Mouse (Mus musculus): ENCODE measurements around the gene Nufip2. TPM values are rescaled to one million over a fixed set of nuclear protein-coding genes. Genes with fewer than 3 reads are reported as not detected.
"Not testable (repeated sequence)": the region's sequence is repeated elsewhere in the genome, so short reads cannot be mapped to it uniquely, and the experiment has no call there.

Gene Nufip2
- polyA plus RNA-seq, 1 experiment from 2014 or later = 3.4 TPM

- not testable (repeated sequence) for H3K9me3 ChIP-seq (ENCODE audit: low read length); H3K4me1 ChIP-seq (ENCODE audit: insufficient read depth, low read length); H3K9ac ChIP-seq (replicated peaks; ENCODE audit: low read length); ATAC-seq (ENCODE audit: low FRiP score, low TSS enrichment); H3K27ac ChIP-seq (ENCODE audit: low read length); H3K27me3 ChIP-seq (ENCODE audit: insufficient read depth, low read length); H3K4me3 ChIP-seq (ENCODE audit: low read length); H3K4me2 ChIP-seq (replicated peaks; ENCODE audit: low read depth, low read length); H3K36me3 ChIP-seq (ENCODE audit: insufficient read depth, low read length)
- WGBS = 94% methylated on average over 8 of the region's 8 CpGs
These were observed 19.2 kb upstream of the Nufip2 start for GRCm38 (mm10) chr11:77666766-77667165.

GRCm38 (mm10) chr11:77672746-77673145 is 13.2 kb upstream of the Nufip2 start:
- H3K36me3 ChIP-seq (ENCODE audit: insufficient read depth, low read length) = no peaks in the 10 kb centered on the region
- H3K4me3 ChIP-seq (ENCODE audit: low read length) = no peak overlapping the region
- H3K27me3 ChIP-seq (ENCODE audit: insufficient read depth, low read length) = no peaks in the 10 kb centered on the region
- no peak overlapping the region for H3K4me2 ChIP-seq (replicated peaks; ENCODE audit: low read depth, low read length)
- H3K9ac ChIP-seq (replicated peaks; ENCODE audit: low read length) = no peak overlapping the region
- WGBS = 96% methylated on average over 2 of the region's 2 CpGs
- 0 out of 2 replicates have a peak, but pooled peaks cover 4% of the 10 kb centered on the region for H3K9me3 ChIP-seq (ENCODE audit: low read length)
- H3K27ac ChIP-seq (ENCODE audit: low read length) = no peak overlapping the region
- no peaks in the 10 kb centered on the region for H3K4me1 ChIP-seq (ENCODE audit: insufficient read depth, low read length)
- ATAC-seq (ENCODE audit: low FRiP score, low TSS enrichment) = no peak

GRCm38 (mm10) chr11:77673428-77673991 is 12.4 kb upstream of the Nufip2 start:
- H3K9ac ChIP-seq (replicated peaks; ENCODE audit: low read length) = no peak overlapping the region
- no peaks in the 10 kb centered on the region for H3K4me1 ChIP-seq (ENCODE audit: insufficient read depth, low read length)
- H3K36me3 ChIP-seq (ENCODE audit: insufficient read depth, low read length) = no peaks in the 10 kb centered on the region
- 0 out of 2 replicates have a peak, but pooled peaks cover 4% of the 10 kb centered on the region for H3K9me3 ChIP-seq (ENCODE audit: low read length)
- 64% methylated on average over 4 of the region's 4 CpGs for WGBS
- H3K27me3 ChIP-seq (ENCODE audit: insufficient read depth, low read length) = no peaks in the 10 kb centered on the region
- H3K27ac ChIP-seq (ENCODE audit: low read length) = no peak overlapping the region
- H3K4me3 ChIP-seq (ENCODE audit: low read length) = no peak overlapping the region
- no peak overlapping the region for H3K4me2 ChIP-seq (replicated peaks; ENCODE audit: low read depth, low read length)
- no peak for ATAC-seq (ENCODE audit: low FRiP score, low TSS enrichment)

- Histone ChIP-seq H3K27me3 (ENCODE audit: insufficient read depth, low read length) (no peaks in the 10 kb centered on the region), H3K36me3 (ENCODE audit: insufficient read depth, low read length) (no peaks in the 10 kb centered on the region), H3K27ac (ENCODE audit: low read length) (no peak overlapping the region), H3K4me1 (ENCODE audit: insufficient read depth, low read length) (0 out of 2 replicates have a peak, but pooled peaks cover 3% of the 10 kb centered on the region), H3K9me3 (ENCODE audit: low read length) (no peaks in the 10 kb centered on the region), H3K4me3 (ENCODE audit: low read length) (no peak overlapping the region), H3K9ac (replicated peaks; ENCODE audit: low read length) (no peak overlapping the region), H3K4me2 (replicated peaks; ENCODE audit: low read depth, low read length) (no peak overlapping the region)
- WGBS = 30% methylated on average over 2 of the region's 2 CpGs
- no peak for ATAC-seq (ENCODE audit: low FRiP score, low TSS enrichment)
These were observed 5.9 kb upstream of the Nufip2 start for GRCm38 (mm10) chr11:77680018-77680417.

- H3K4me1 ChIP-seq (ENCODE audit: insufficient read depth, low read length) = peaks cover 10% of the 10 kb centered on the region
- H3K9ac ChIP-seq (replicated peaks; ENCODE audit: low read length) = no peak overlapping the region
- no peak overlapping the region for H3K4me2 ChIP-seq (replicated peaks; ENCODE audit: low read depth, low read length)
- H3K27me3 ChIP-seq (ENCODE audit: insufficient read depth, low read length) = no peaks in the 10 kb centered on the region
- no peaks in the 10 kb centered on the region for H3K9me3 ChIP-seq (ENCODE audit: low read length)
- 69% methylated on average over 2 of the region's 2 CpGs for WGBS
- H3K36me3 ChIP-seq (ENCODE audit: insufficient read depth, low read length) = no peaks in the 10 kb centered on the region
- H3K27ac ChIP-seq (ENCODE audit: low read length) = no peak overlapping the region
- H3K4me3 ChIP-seq (ENCODE audit: low read length) = no peak overlapping the region
- no peak for ATAC-seq (ENCODE audit: low FRiP score, low TSS enrichment)
These were observed 1.1 kb upstream of the Nufip2 start for GRCm38 (mm10) chr11:77684896-77685295.

GRCm38 (mm10) chr11:77686346-77686840 is 438 bp downstream of the Nufip2 start:
- ATAC-seq (ENCODE audit: low FRiP score, low TSS enrichment) = peak; percentile 66
- Histone ChIP-seq H3K27ac (ENCODE audit: low read length) (peak overlapping the region; percentile 98), H3K4me2 (replicated peaks; ENCODE audit: low read depth, low read length) (peak overlapping the region; percentile 54), H3K9me3 (ENCODE audit: low read length) (no peaks in the 10 kb centered on the region), H3K27me3 (ENCODE audit: insufficient read depth, low read length) (no peaks in the 10 kb centered on the region), H3K36me3 (ENCODE audit: insufficient read depth, low read length) (peaks cover 3% of the 10 kb centered on the region; the same call in 1 of the 2 replicates), H3K9ac (replicated peaks; ENCODE audit: low read length) (peak overlapping the region; percentile 90), H3K4me1 (ENCODE audit: insufficient read depth, low read length) (peaks cover 10% of the 10 kb centered on the region), H3K4me3 (ENCODE audit: low read length) (peak overlapping the region; percentile 79)
- WGBS = 1% methylated on average over 27 of the region's 30 CpGs

- ATAC-seq (ENCODE audit: low FRiP score, low TSS enrichment) = peak; percentile 54
- Histone ChIP-seq H3K9ac (replicated peaks; ENCODE audit: low read length) (peak overlapping the region; percentile 90), H3K36me3 (ENCODE audit: insufficient read depth, low read length) (peaks cover 9% of the 10 kb centered on the region), H3K27ac (ENCODE audit: low read length) (peak overlapping the region; percentile 98), H3K4me1 (ENCODE audit: insufficient read depth, low read length) (peaks cover 10% of the 10 kb centered on the region), H3K27me3 (ENCODE audit: insufficient read depth, low read length) (no peaks in the 10 kb centered on the region), H3K4me3 (ENCODE audit: low read length) (peak overlapping the region; percentile 79), H3K4me2 (replicated peaks; ENCODE audit: low read depth, low read length) (peak overlapping the region; percentile 54), H3K9me3 (ENCODE audit: low read length) (no peaks in the 10 kb centered on the region)
- under 1% methylated on average over 49 of the region's 76 CpGs for WGBS
These were observed 1.0 kb downstream of the Nufip2 start for GRCm38 (mm10) chr11:77686841-77687540.

GRCm38 (mm10) chr11:77687541-77688131 is 1.7 kb downstream of the Nufip2 start:
- Histone ChIP-seq H3K27ac (ENCODE audit: low read length) (peak overlapping the region; percentile 98), H3K9me3 (ENCODE audit: low read length) (no peaks in the 10 kb centered on the region), H3K4me3 (ENCODE audit: low read length) (peak overlapping the region; percentile 79), H3K9ac (replicated peaks; ENCODE audit: low read length) (peak overlapping the region; percentile 90), H3K36me3 (ENCODE audit: insufficient read depth, low read length) (peaks cover 15% of the 10 kb centered on the region), H3K27me3 (ENCODE audit: insufficient read depth, low read length) (no peaks in the 10 kb centered on the region), H3K4me1 (ENCODE audit: insufficient read depth, low read length) (peaks cover 10% of the 10 kb centered on the region), H3K4me2 (replicated peaks; ENCODE audit: low read depth, low read length) (peak overlapping the region; percentile 54)
- no peak for ATAC-seq (ENCODE audit: low FRiP score, low TSS enrichment)
- WGBS = 1% methylated on average over 35 of the region's 40 CpGs

- no peak overlapping the region for H3K4me3 ChIP-seq (ENCODE audit: low read length)
- H3K9ac ChIP-seq (replicated peaks; ENCODE audit: low read length) = no peak overlapping the region
- peaks cover 6% of the 10 kb centered on the region for H3K4me1 ChIP-seq (ENCODE audit: insufficient read depth, low read length)
- H3K27me3 ChIP-seq (ENCODE audit: insufficient read depth, low read length) = no peaks in the 10 kb centered on the region
- H3K4me2 ChIP-seq (replicated peaks; ENCODE audit: low read depth, low read length) = no peak overlapping the region
- peaks cover 46% of the 10 kb centered on the region for H3K36me3 ChIP-seq (ENCODE audit: insufficient read depth, low read length)
- H3K27ac ChIP-seq (ENCODE audit: low read length) = no peak overlapping the region
- ATAC-seq (ENCODE audit: low FRiP score, low TSS enrichment) = no peak
- H3K9me3 ChIP-seq (ENCODE audit: low read length) = no peaks in the 10 kb centered on the region
- WGBS = 97% methylated on average over 3 of the region's 3 CpGs
These were observed 7.1 kb downstream of the Nufip2 start for GRCm38 (mm10) chr11:77693026-77693425.

- Histone ChIP-seq H3K4me3 (ENCODE audit: low read length) (no peak overlapping the region), H3K36me3 (ENCODE audit: insufficient read depth, low read length) (peaks cover 43% of the 10 kb centered on the region), H3K4me1 (ENCODE audit: insufficient read depth, low read length) (no peaks in the 10 kb centered on the region), H3K27ac (ENCODE audit: low read length) (no peak overlapping the region), H3K9me3 (ENCODE audit: low read length) (no peaks in the 10 kb centered on the region), H3K27me3 (ENCODE audit: insufficient read depth, low read length) (no peaks in the 10 kb centered on the region), H3K4me2 (replicated peaks; ENCODE audit: low read depth, low read length) (no peak overlapping the region), H3K9ac (replicated peaks; ENCODE audit: low read length) (no peak overlapping the region)
- ATAC-seq (ENCODE audit: low FRiP score, low TSS enrichment) = no peak
- WGBS = 59% methylated on average over 2 of the region's 2 CpGs
These were observed 11.3 kb downstream of the Nufip2 start for GRCm38 (mm10) chr11:77697232-77697631.
